Mouse (Mus musculus): Measurements from ENCODE around the gene Tmem181a. TPM values are rescaled to one million over a fixed set of nuclear protein-coding genes. Genes with fewer than 3 reads are reported as not detected.
"Not testable (repeated sequence)": the region's sequence is repeated elsewhere in the genome, so short reads cannot be mapped to it uniquely, and the experiment has no call there.

Gene Tmem181a
- polyA plus RNA-seq, 1 experiment from 2014 or later = 26.8 TPM

GRCm38 (mm10) chr17:6271970-6272369, 15.3 kb downstream of the Tmem181a start:
- H3K27me3 ChIP-seq (replicated peaks; ENCODE audit: control insufficient read depth, insufficient read depth, low read length); H3K9me3 ChIP-seq (ENCODE audit: control insufficient read depth); H3K36me3 ChIP-seq (ENCODE audit: control insufficient read depth, insufficient read depth); H3K9ac ChIP-seq (ENCODE audit: low read depth, low read length); H3K4me2 ChIP-seq (replicated peaks; ENCODE audit: low read depth); ATAC-seq; H3K27ac ChIP-seq (ENCODE audit: low read depth, low read length); H3K4me3 ChIP-seq (ENCODE audit: low read depth, low read length); H3K4me1 ChIP-seq (replicated peaks; ENCODE audit: control insufficient read depth, insufficient read depth, low read length): not testable (repeated sequence)
- WGBS = 89% methylated on average over 6 of the region's 6 CpGs

GRCm38 (mm10) chr17:6274693-6275092, 18.0 kb downstream of the Tmem181a start:
- H3K9me3 ChIP-seq (ENCODE audit: control insufficient read depth); H3K4me1 ChIP-seq (replicated peaks; ENCODE audit: control insufficient read depth, insufficient read depth, low read length); H3K36me3 ChIP-seq (ENCODE audit: control insufficient read depth, insufficient read depth); H3K27ac ChIP-seq (ENCODE audit: low read depth, low read length); H3K9ac ChIP-seq (ENCODE audit: low read depth, low read length); H3K4me3 ChIP-seq (ENCODE audit: low read depth, low read length); H3K27me3 ChIP-seq (replicated peaks; ENCODE audit: control insufficient read depth, insufficient read depth, low read length); ATAC-seq; H3K4me2 ChIP-seq (replicated peaks; ENCODE audit: low read depth): not testable (repeated sequence)
- WGBS = 88% methylated on average over 4 of the region's 6 CpGs

GRCm38 (mm10) chr17:6279205-6279604, 22.5 kb downstream of the Tmem181a start:
- not testable (repeated sequence) for H3K36me3 ChIP-seq (ENCODE audit: control insufficient read depth, insufficient read depth); H3K4me2 ChIP-seq (replicated peaks; ENCODE audit: low read depth); H3K27ac ChIP-seq (ENCODE audit: low read depth, low read length); H3K4me1 ChIP-seq (replicated peaks; ENCODE audit: control insufficient read depth, insufficient read depth, low read length); H3K9ac ChIP-seq (ENCODE audit: low read depth, low read length); H3K27me3 ChIP-seq (replicated peaks; ENCODE audit: control insufficient read depth, insufficient read depth, low read length); H3K4me3 ChIP-seq (ENCODE audit: low read depth, low read length); H3K9me3 ChIP-seq (ENCODE audit: control insufficient read depth)
- WGBS = 29% methylated on average over 8 of the region's 8 CpGs
- ATAC-seq = peak; percentile 71

- not testable (repeated sequence) for H3K27me3 ChIP-seq (replicated peaks; ENCODE audit: control insufficient read depth, insufficient read depth, low read length); H3K9me3 ChIP-seq (ENCODE audit: control insufficient read depth); H3K4me3 ChIP-seq (ENCODE audit: low read depth, low read length); H3K4me1 ChIP-seq (replicated peaks; ENCODE audit: control insufficient read depth, insufficient read depth, low read length); H3K4me2 ChIP-seq (replicated peaks; ENCODE audit: low read depth); H3K36me3 ChIP-seq (ENCODE audit: control insufficient read depth, insufficient read depth); H3K27ac ChIP-seq (ENCODE audit: low read depth, low read length); H3K9ac ChIP-seq (ENCODE audit: low read depth, low read length); ATAC-seq
- 94% methylated on average over 9 of the region's 10 CpGs for WGBS
Measured at GRCm38 (mm10) chr17:6279772-6280171, 23.1 kb downstream of the Tmem181a start.

- H3K4me2 ChIP-seq (replicated peaks; ENCODE audit: low read depth); H3K27me3 ChIP-seq (replicated peaks; ENCODE audit: control insufficient read depth, insufficient read depth, low read length); ATAC-seq; H3K9me3 ChIP-seq (ENCODE audit: control insufficient read depth); H3K36me3 ChIP-seq (ENCODE audit: control insufficient read depth, insufficient read depth); H3K4me3 ChIP-seq (ENCODE audit: low read depth, low read length); H3K9ac ChIP-seq (ENCODE audit: low read depth, low read length); H3K4me1 ChIP-seq (replicated peaks; ENCODE audit: control insufficient read depth, insufficient read depth, low read length); H3K27ac ChIP-seq (ENCODE audit: low read depth, low read length): not testable (repeated sequence)
- WGBS = 93% methylated on average over 17 of the region's 19 CpGs
Measured at GRCm38 (mm10) chr17:6280513-6280912, 23.9 kb downstream of the Tmem181a start.

GRCm38 (mm10) chr17:6283137-6283536, 26.5 kb downstream of the Tmem181a start:
- 85% methylated on average over 7 of the region's 10 CpGs for WGBS
- not testable (repeated sequence) for H3K27me3 ChIP-seq (replicated peaks; ENCODE audit: control insufficient read depth, insufficient read depth, low read length); H3K4me3 ChIP-seq (ENCODE audit: low read depth, low read length); H3K9me3 ChIP-seq (ENCODE audit: control insufficient read depth); H3K4me2 ChIP-seq (replicated peaks; ENCODE audit: low read depth); H3K4me1 ChIP-seq (replicated peaks; ENCODE audit: control insufficient read depth, insufficient read depth, low read length); H3K36me3 ChIP-seq (ENCODE audit: control insufficient read depth, insufficient read depth); H3K9ac ChIP-seq (ENCODE audit: low read depth, low read length); H3K27ac ChIP-seq (ENCODE audit: low read depth, low read length)
- ATAC-seq = peak; percentile 52; the same call in 1 of the 2 replicates

GRCm38 (mm10) chr17:6286169-6286568, 29.5 kb downstream of the Tmem181a start:
- not testable (repeated sequence) for H3K36me3 ChIP-seq (ENCODE audit: control insufficient read depth, insufficient read depth); H3K4me3 ChIP-seq (ENCODE audit: low read depth, low read length); H3K9ac ChIP-seq (ENCODE audit: low read depth, low read length); H3K4me2 ChIP-seq (replicated peaks; ENCODE audit: low read depth); H3K9me3 ChIP-seq (ENCODE audit: control insufficient read depth); H3K27me3 ChIP-seq (replicated peaks; ENCODE audit: control insufficient read depth, insufficient read depth, low read length); H3K27ac ChIP-seq (ENCODE audit: low read depth, low read length); H3K4me1 ChIP-seq (replicated peaks; ENCODE audit: control insufficient read depth, insufficient read depth, low read length); ATAC-seq
- WGBS = 90% methylated on average over 5 of the region's 5 CpGs

- H3K27ac ChIP-seq (ENCODE audit: low read depth, low read length); H3K9ac ChIP-seq (ENCODE audit: low read depth, low read length); H3K27me3 ChIP-seq (replicated peaks; ENCODE audit: control insufficient read depth, insufficient read depth, low read length); H3K4me1 ChIP-seq (replicated peaks; ENCODE audit: control insufficient read depth, insufficient read depth, low read length); H3K9me3 ChIP-seq (ENCODE audit: control insufficient read depth); ATAC-seq; H3K4me2 ChIP-seq (replicated peaks; ENCODE audit: low read depth); H3K4me3 ChIP-seq (ENCODE audit: low read depth, low read length); H3K36me3 ChIP-seq (ENCODE audit: control insufficient read depth, insufficient read depth): not testable (repeated sequence)
- 82% methylated on average over 9 of the region's 12 CpGs for WGBS
Measured at GRCm38 (mm10) chr17:6289045-6289444, 32.4 kb downstream of the Tmem181a start.

GRCm38 (mm10) chr17:6293882-6294281, 37.2 kb downstream of the Tmem181a start:
- not testable (repeated sequence) for H3K9ac ChIP-seq (ENCODE audit: low read depth, low read length); ATAC-seq; H3K4me1 ChIP-seq (replicated peaks; ENCODE audit: control insufficient read depth, insufficient read depth, low read length)

More at GRCm38 (mm10) chr17:6293882-6294281, 37.2 kb downstream of the Tmem181a start:
- no CpG with 5 or more reads among the region's 5 CpGs for WGBS
- not testable (repeated sequence) for H3K27ac ChIP-seq (ENCODE audit: low read depth, low read length); H3K27me3 ChIP-seq (replicated peaks; ENCODE audit: control insufficient read depth, insufficient read depth, low read length); H3K4me2 ChIP-seq (replicated peaks; ENCODE audit: low read depth); H3K4me3 ChIP-seq (ENCODE audit: low read depth, low read length); H3K36me3 ChIP-seq (ENCODE audit: control insufficient read depth, insufficient read depth); H3K9me3 ChIP-seq (ENCODE audit: control insufficient read depth)
